Mouse (Mus musculus) G1E-ER4 (cell line): Measurements from ENCODE around the gene Krt2. TPM values are rescaled to one million over a fixed set of nuclear protein-coding genes. Genes with fewer than 3 reads are reported as not detected.

Experiments
- GATA1 ChIP-seq: IDR thresholded peaks from one replicate; pipeline ENCODE4 v1.8.0; 2012; ENCODE audit warnings: low read length, inconsistent platforms
- polyA plus RNA-seq: library from polyadenylated mRNA; stranded (reverse); fragments of >175 nt; gene quantifications from 2 replicates; pipeline ENCODE4 v1.2.3, GENCODE M21; 2012

Gene Krt2
- not detected in 2 replicates for polyA plus RNA-seq

- no peak for TF ChIP-seq GATA1
These were observed at the start of gene Krt2 for GRCm38 (mm10) chr15:101817875-101818274. Krt2 (minus strand) TSS chr15:101818169.

GRCm38 (mm10) chr15:101866754-101867153, 48.8 kb upstream of the Krt2 start:
- no peak for TF ChIP-seq GATA1

DNA sequence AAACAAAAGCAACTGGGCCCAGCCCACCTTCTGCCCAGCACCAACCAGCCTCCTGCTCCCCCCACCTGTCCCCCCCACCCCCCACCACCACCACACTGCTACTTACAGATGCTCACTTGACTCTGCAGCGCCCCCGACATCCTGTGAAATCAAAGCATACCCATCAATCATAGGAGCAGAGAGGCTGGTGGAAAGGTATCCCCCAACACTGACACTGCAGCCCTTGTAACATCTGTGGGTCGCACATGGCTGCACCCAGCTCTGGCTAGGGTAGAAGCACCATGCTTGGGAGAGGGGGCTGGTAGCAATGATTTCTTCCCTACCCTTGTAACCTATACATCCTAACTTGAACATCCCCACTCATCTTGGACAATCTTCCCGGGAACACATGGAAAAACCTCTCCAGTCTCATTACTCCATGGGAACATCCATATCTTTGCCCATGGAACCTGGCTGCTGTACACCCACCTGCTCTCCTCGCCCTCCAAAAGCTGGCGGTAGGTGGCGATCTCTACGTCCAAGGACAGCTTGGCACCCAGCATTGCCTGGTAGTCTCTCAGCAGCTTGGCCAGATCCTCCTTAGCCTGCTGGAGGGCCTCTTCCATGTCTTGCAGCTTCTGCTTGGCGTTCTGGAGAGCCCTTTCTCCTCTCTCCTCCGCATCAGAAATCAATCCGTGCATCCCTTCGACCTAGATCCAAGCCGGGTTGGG, 42.6 kb upstream of the Krt2 start:
- no peak for TF ChIP-seq GATA1

GRCm38 (mm10) chr15:101859735-101860170, 41.8 kb upstream of the Krt2 start:
- TF ChIP-seq GATA1: no peak

DNA sequence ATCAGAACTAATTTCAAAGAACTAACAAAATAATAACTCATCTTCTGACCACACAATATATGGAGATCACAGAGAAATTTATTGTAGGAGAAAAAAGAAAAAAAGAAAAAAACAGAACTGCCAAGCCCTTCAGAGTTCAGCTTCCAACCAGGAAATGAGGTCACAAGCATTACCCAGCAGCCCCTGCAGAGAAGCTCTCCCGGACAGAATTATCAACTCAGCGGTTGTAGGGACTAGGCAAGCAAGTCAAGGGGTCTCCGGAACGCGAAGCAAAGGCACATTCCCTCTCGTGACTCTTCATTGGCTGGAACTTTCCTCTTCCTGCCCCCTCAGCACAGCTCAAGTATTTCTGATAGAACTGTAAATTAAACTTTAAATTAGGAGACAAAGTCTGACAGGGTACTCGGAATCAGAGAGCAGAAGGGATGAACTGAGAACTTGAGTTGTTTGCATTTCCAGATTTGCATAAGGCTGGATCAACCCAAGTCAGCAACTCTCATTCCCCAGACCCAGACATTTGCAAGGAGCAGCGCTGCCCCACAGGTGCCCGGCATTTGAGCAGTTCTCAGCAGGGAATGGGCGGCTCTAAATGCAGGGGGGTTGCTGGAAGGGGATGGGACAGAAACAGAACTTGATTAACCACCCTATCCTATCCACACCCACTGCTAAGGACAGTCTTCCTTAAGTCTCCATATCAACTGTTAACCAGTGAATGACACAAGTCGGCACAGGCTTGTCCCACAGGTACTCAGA, 40.9 kb upstream of the Krt2 start:
- TF ChIP-seq GATA1: no peak

GRCm38 (mm10) chr15:101856696-101857095, 38.7 kb upstream of the Krt2 start:
- TF ChIP-seq GATA1: no peak

DNA sequence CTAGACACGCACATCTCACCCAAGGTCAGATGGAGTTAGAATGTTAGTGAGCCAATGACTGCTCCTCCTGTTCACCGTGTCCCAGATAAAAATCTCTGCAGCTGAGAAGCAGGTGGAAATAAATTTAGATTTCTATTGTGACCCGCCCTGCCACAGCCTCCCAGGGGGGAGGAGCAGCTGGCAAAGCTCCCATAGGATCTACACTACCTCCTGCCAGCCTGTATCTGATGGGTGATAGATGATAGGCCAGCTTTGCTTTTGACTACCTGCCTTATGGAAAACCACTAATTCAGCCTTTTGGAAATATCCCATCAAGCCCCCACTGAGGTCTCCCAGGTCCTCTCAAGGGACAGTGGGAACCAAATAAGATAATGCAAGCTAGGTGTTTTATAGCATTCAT, 37.8 kb upstream of the Krt2 start:
- TF ChIP-seq GATA1: no peak

GRCm38 (mm10) chr15:101854294-101854693, 36.3 kb upstream of the Krt2 start:
- no peak for TF ChIP-seq GATA1

- TF ChIP-seq GATA1: no peak
These were observed 34.6 kb upstream of the Krt2 start for GRCm38 (mm10) chr15:101852571-101852970.

GRCm38 (mm10) chr15:101850694-101851093, 32.7 kb upstream of the Krt2 start, which contains the start of gene Krt1:
Krt1 (minus strand) TSS chr15:101850794.
- TF ChIP-seq GATA1: no peak

DNA sequence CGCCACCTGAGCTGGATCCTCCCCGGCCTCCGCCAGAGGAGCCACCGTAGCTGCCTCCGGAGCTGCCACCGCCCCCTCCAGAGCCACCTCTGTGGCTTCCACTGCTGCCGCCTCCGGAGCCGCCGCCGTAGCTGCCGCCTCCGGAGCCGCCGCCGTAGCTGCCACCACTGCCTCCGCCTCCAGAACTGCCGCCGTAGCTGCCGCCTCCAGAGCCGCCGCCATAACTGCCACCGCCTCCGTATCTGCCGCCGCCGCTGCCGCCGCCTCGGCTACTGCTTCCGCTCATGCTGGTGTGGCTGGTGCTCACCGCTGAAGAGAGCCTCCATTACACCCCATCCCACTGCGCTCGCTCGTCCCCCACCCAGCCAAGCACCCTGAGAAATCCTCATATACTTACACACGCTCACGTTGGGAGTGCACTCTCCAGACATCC, 28.0 kb upstream of the Krt2 start:
- no peak for TF ChIP-seq GATA1

- TF ChIP-seq GATA1: no peak
These were observed 25.2 kb upstream of the Krt2 start for GRCm38 (mm10) chr15:101843192-101843591.

GRCm38 (mm10) chr15:101834784-101835328, 16.9 kb upstream of the Krt2 start:
- TF ChIP-seq GATA1: no peak

DNA sequence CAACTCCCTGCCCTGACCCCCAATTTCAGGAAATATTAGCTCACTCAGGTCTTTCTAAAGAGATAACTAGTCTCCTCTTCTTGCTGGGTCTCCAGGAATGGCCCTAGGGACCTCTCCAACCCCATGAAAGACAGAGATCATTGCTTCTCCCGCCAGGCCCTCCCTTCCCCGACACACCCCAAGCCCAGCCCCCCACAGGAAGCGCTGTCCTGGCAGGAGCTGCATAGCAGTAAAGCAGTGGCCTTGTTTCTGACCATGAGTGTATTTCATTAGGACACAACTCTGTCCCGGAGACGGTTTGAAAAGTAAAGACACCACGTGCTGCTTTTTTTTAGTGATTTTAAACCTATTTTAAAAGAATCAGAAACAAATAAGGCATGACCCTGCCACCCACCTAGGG, 15.2 kb upstream of the Krt2 start:
- no peak for TF ChIP-seq GATA1

GRCm38 (mm10) chr15:101829441-101829840, 11.5 kb upstream of the Krt2 start:
- no peak for TF ChIP-seq GATA1

DNA sequence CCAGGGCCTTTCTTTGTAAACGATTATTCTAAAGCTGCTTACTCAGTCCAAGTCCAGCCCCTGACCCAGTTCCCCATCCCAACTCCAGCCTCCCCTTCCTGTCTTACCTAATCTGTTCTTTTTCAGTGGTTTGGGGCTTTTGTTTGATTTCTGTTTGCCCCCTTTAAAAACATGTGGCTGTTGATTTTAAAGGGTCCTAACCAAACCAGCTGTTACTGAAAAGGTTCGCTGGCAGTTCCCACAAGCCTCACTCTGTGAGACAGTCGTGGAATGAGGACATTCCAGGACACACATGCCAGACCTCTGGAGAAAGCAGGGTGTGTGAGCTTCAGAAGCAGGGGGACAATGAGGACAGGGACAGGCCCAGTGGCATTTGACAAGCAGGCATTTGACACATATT, 3.8 kb upstream of the Krt2 start:
- no peak for TF ChIP-seq GATA1
